ENCODE assay signal across 8 mouse cellular contexts in the genomic region with DNA sequence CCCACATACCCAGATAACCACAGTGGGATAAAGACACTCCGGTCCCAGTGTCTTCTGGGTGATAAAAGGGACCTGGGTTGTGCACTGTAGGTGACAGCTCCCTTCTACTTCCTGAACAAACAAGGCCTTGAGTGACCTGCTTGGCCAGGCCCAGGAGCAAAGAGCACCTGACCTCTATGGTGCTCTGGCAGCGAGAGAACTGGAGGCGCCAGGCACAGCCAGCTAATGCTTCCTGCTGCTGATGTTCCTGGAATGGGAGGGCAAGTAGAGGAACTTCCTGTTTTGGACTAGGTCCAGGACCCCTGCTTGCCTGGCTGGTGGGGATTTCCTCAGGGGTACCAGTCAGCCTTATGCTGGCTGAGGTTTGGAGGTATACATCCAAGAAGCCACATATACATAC. TPM values are rescaled to one million over a fixed set of nuclear protein-coding genes. Genes with fewer than 3 reads are reported as not detected.
DNase-seq lines count a peak whose midpoint lies in the region; ATAC-seq lines count a peak whose summit lies in the region.

No protein-coding gene starts in this region.

- H3K4me3 ChIP-seq in hindbrain, embryonic 10.5 days, result peak overlapping the region; percentile 29; the same call in 1 of the 2 replicates
- no peak overlapping the region for H3K4me3 ChIP-seq in hindbrain, embryonic 16.5 days (ENCODE audit: low read length)
- no peak overlapping the region for H3K4me3 ChIP-seq in heart, embryonic 13.5 days

- 0 out of 2 replicates have a peak, but pooled peaks cover 6% of the 10 kb centered on the region for H3K27me3 ChIP-seq in hindbrain, embryonic 10.5 days (ENCODE audit: insufficient read depth, poor library complexity, severe bottlenecking)
- no peaks in the 10 kb centered on the region for H3K27me3 ChIP-seq in hindbrain, embryonic 16.5 days (replicated peaks; ENCODE audit: control insufficient read depth, insufficient read depth, low read length)
- H3K27me3 ChIP-seq in heart, embryonic 13.5 days (replicated peaks), result no peaks in the 10 kb centered on the region

- H3K4me2 ChIP-seq in hindbrain, embryonic 16.5 days (ENCODE audit: low read length), result no peak overlapping the region
- H3K4me2 ChIP-seq in heart, embryonic 13.5 days, result peak overlapping the region; percentile 66

- intact Hi-C loops in gastrocnemius, postnatal 36 days (cut with DNase I), result no loop called here

- H3K27ac ChIP-seq in hindbrain, embryonic 10.5 days, result peak overlapping the region; percentile 69; the same call in 1 of the 2 replicates
- no peak overlapping the region for H3K27ac ChIP-seq in hindbrain, embryonic 16.5 days (ENCODE audit: low read depth, low read length)
- peak overlapping the region; percentile 87 for H3K27ac ChIP-seq in heart, embryonic 13.5 days (replicated peaks)

- peaks cover 63% of the 10 kb centered on the region for H3K36me3 ChIP-seq in hindbrain, embryonic 10.5 days
- peaks cover 27% of the 10 kb centered on the region for H3K36me3 ChIP-seq in hindbrain, embryonic 16.5 days (ENCODE audit: control insufficient read depth, insufficient read depth, low read length)
- H3K36me3 ChIP-seq in heart, embryonic 13.5 days, result peaks cover 44% of the 10 kb centered on the region

- ATAC-seq in hindbrain, embryonic 16.5 days, result no peak
- ATAC-seq in heart, embryonic 13.5 days (ENCODE audit: extremely low read depth, insufficient number of reproducible peaks, low FRiP score, low TSS enrichment), result no peak

- DNase-seq in hindbrain, embryonic 10.5 days (ENCODE audit: low spot score), result no peak
- DNase-seq in kidney, postnatal 10 days, result peak; percentile 67
- DNase-seq in lung, postnatal 36 days, result peak; percentile 73
- DNase-seq in gastrocnemius, postnatal 36 days, result no peak
- no peak for DNase-seq in gastrocnemius, adult 18-20 months (ENCODE audit: low spot score)
- DNase-seq in thymus, postnatal 10 days (ENCODE audit: low spot score in 2 of 2), result no peak

- H3K4me1 ChIP-seq in hindbrain, embryonic 10.5 days (replicated peaks), result peaks cover 62% of the 10 kb centered on the region
- H3K4me1 ChIP-seq in hindbrain, embryonic 16.5 days (ENCODE audit: control insufficient read depth, insufficient read depth, low read depth, low read length), result peaks cover 50% of the 10 kb centered on the region
- H3K4me1 ChIP-seq in heart, embryonic 13.5 days, result peaks cover 71% of the 10 kb centered on the region

- H3K9me3 ChIP-seq in hindbrain, embryonic 10.5 days, result no peaks in the 10 kb centered on the region
- H3K9me3 ChIP-seq in hindbrain, embryonic 16.5 days (ENCODE audit: control insufficient read depth, low read length), result no peaks in the 10 kb centered on the region
- no peaks in the 10 kb centered on the region for H3K9me3 ChIP-seq in heart, embryonic 13.5 days

- 64% methylated on average over 3 of the region's 3 CpGs for WGBS in hindbrain, embryonic 10.5 days
- WGBS in hindbrain, embryonic 16.5 days, result 71% methylated on average over 3 of the region's 3 CpGs
- WGBS in heart, embryonic 13.5 days, result 33% methylated on average over 3 of the region's 3 CpGs

- no peak overlapping the region for H3K9ac ChIP-seq in hindbrain, embryonic 16.5 days (ENCODE audit: low read depth, low read length)
- peak overlapping the region; percentile 62 for H3K9ac ChIP-seq in heart, embryonic 13.5 days

RNA-seq across cellular contexts. Expression of gene Plxnb2, which starts 10.5 kb away (rescaled TPM):
- polyA plus RNA-seq in hindbrain, embryonic 10.5 days (2016; fragmentation: Nextera tagmentation; extraction: Ambion mirVana), result 133 and 155 TPM in 2 replicates
- polyA plus RNA-seq in hindbrain, embryonic 16.5 days (2015; fragmentation: Nextera tagmentation; extraction: Ambion mirVana), result 85.2 and 106 TPM in 2 replicates
- 84.6 and 99.0 TPM in 2 replicates for polyA plus RNA-seq in heart, embryonic 13.5 days (2015; fragmentation: Nextera tagmentation; extraction: Ambion mirVana)
- total RNA-seq in gastrocnemius, postnatal 36 days (2021), result 1 to 10 TPM; 8.9 to 9.6 TPM
- 1 to 10 TPM; 4.0 to 8.2 TPM for total RNA-seq in gastrocnemius, adult 18-20 months (2021)

RNA-seq across cellular contexts. Expression of gene Mapk11, which starts 20.7 kb away (rescaled TPM):
- polyA plus RNA-seq in hindbrain, embryonic 10.5 days (2016; fragmentation: Nextera tagmentation; extraction: Ambion mirVana), result 34.9 and 46.6 TPM in 2 replicates
- polyA plus RNA-seq in hindbrain, embryonic 16.5 days (2015; fragmentation: Nextera tagmentation; extraction: Ambion mirVana), result 23.7 and 28.3 TPM in 2 replicates
- polyA plus RNA-seq in heart, embryonic 13.5 days (2015; fragmentation: Nextera tagmentation; extraction: Ambion mirVana), result 3.8 and 4.0 TPM in 2 replicates
- total RNA-seq in gastrocnemius, postnatal 36 days (2021), result 1 to 10 TPM in 1 of 2 experiments, under 1 TPM in 1; 0.79 to 1.1 TPM
- 1 to 10 TPM in 1 of 2 experiments, under 1 TPM in 1; 0.89 to 1.9 TPM for total RNA-seq in gastrocnemius, adult 18-20 months (2021)

RNA-seq across cellular contexts. Expression of gene Dennd6b, which starts 26.2 kb away (rescaled TPM):
- polyA plus RNA-seq in hindbrain, embryonic 10.5 days (2016; fragmentation: Nextera tagmentation; extraction: Ambion mirVana), result 29.7 and 40.1 TPM in 2 replicates
- 86.6 and 93.2 TPM in 2 replicates for polyA plus RNA-seq in hindbrain, embryonic 16.5 days (2015; fragmentation: Nextera tagmentation; extraction: Ambion mirVana)
- polyA plus RNA-seq in heart, embryonic 13.5 days (2015; fragmentation: Nextera tagmentation; extraction: Ambion mirVana), result 17.4 and 17.9 TPM in 2 replicates
- total RNA-seq in gastrocnemius, postnatal 36 days (2021), result 1 to 10 TPM; 7.6 to 9.0 TPM
- total RNA-seq in gastrocnemius, adult 18-20 months (2021), result 1 to 10 TPM; 8.8 to 9.6 TPM

RNA-seq across cellular contexts. Expression of gene Mapk12, which starts 29.6 kb away (rescaled TPM):
- 23.7 and 28.5 TPM in 2 replicates for polyA plus RNA-seq in hindbrain, embryonic 10.5 days (2016; fragmentation: Nextera tagmentation; extraction: Ambion mirVana)
- 4.1 and 4.4 TPM in 2 replicates for polyA plus RNA-seq in hindbrain, embryonic 16.5 days (2015; fragmentation: Nextera tagmentation; extraction: Ambion mirVana)
- 19.0 and 20.4 TPM in 2 replicates for polyA plus RNA-seq in heart, embryonic 13.5 days (2015; fragmentation: Nextera tagmentation; extraction: Ambion mirVana)
- 100 to 1,000 TPM; 131 to 136 TPM for total RNA-seq in gastrocnemius, postnatal 36 days (2021)
- 100 to 1,000 TPM; 142 to 145 TPM for total RNA-seq in gastrocnemius, adult 18-20 months (2021)

RNA-seq across cellular contexts. Expression of gene Ppp6r2, which starts 41.3 kb away (rescaled TPM):
- polyA plus RNA-seq in hindbrain, embryonic 10.5 days (2016; fragmentation: Nextera tagmentation; extraction: Ambion mirVana), result 27.2 and 45.7 TPM in 2 replicates
- 59.4 and 71.5 TPM in 2 replicates for polyA plus RNA-seq in hindbrain, embryonic 16.5 days (2015; fragmentation: Nextera tagmentation; extraction: Ambion mirVana)
- polyA plus RNA-seq in heart, embryonic 13.5 days (2015; fragmentation: Nextera tagmentation; extraction: Ambion mirVana), result 20.5 and 20.8 TPM in 2 replicates
- 10 to 100 TPM; 81.0 to 85.9 TPM for total RNA-seq in gastrocnemius, postnatal 36 days (2021)
- total RNA-seq in gastrocnemius, adult 18-20 months (2021), result 10 to 100 TPM; 90.7 to 93.0 TPM

Comparison
In these comparisons a context has a peak if more than half of its experiments do, and no peak if none do; other contexts are left out.
1. DNase-seq: peak in kidney, postnatal 10 days (single experiment) and lung, postnatal 36 days (single experiment); none in hindbrain, embryonic 10.5 days (single experiment), gastrocnemius, postnatal 36 days (0 of 2), gastrocnemius, adult 18-20 months (single experiment) and thymus, postnatal 10 days (0 of 2).